Mouse (Mus musculus): Measurements from ENCODE around the gene Tmem106b. TPM values are rescaled to one million over a fixed set of nuclear protein-coding genes. Genes with fewer than 3 reads are reported as not detected.

Gene Tmem106b
- total RNA-seq (2021), result 10 to 100 TPM; 73.2 to 83.3 TPM

DNA sequence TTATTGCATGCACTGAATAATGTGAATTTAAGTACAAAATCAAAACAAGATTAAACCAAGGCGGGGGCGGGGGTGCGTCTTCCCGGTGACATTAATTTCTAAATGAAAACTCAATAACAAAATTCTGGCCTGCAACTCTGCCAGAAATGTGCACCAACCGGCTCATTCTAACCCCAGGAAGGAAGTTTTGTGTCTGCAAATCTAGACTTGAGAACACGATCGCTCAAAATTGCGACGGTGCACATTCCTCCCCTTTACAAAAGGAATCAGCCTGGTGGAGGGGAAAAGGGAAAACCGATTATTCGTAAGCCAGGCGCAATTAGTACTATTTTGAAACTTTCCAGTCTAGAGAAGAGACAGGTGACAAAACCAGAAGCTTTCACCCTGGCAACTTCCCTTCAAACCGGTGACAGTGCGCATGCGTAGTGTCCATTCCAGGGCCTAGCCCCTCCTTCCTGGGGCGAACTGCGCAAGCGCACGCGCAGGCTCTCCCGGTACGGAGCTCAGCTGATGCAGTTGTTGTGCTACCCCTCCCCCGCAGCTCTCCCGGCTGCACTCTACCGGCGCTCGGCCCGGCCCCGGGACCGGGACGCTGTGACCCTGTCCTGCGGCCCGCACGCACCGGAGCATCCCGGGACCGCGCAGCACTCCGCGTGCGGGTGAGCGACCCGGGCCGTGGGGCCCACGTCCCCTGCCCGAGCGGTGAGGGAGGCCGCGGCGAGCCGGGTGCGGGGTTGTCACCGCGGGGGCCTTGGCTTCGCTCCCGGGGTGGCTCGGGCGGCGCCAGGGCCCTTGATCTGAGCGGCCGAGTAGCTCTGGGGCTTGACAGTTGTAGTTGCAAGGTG lies at the start of gene Tmem106b:
Tmem106b (plus strand) TSS at position 458 of the 845 bp plus-strand sequence.
- DNase-seq, result peak; percentile 97

DNA sequence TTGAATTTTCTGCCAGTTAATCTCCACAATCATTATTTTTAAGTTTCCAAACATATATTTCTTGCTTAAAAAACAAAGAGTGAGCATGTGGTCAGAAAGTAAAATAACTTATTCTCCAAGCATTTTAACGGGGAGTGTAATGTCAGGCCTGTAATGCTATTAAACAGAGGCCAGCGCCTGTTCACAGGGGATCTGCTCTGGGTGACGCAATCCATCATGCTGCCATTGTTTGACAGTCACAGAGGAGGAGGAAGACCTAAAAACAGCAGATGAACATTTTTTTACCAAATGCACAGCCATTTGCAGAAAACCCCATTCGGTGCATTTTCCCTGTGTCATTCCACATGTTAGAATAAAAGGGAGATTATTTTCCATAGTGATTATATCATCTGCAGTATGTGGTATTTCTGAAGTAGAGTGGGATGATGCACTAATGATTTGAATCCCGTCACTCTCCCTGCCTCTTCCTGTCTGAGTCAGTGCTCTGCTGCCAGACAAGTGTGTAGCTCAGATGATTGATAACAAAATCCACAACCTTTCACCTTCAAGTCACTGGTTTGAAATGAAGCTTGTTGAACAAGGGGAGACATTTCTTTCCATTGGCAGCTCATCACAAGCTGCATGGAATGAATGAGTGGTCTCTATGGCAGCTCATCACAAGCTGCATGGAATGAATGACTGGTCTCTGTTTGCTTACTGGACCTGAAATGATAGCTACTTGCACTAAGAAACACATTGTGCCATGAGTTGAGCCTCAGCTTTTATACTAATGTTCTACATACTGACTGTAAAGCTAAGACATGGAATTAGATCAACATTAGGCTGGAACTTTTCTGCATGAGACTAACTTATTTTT lies 48.1 kb upstream of the Tmem106b start:
- DNase-seq, result no peak

DNA sequence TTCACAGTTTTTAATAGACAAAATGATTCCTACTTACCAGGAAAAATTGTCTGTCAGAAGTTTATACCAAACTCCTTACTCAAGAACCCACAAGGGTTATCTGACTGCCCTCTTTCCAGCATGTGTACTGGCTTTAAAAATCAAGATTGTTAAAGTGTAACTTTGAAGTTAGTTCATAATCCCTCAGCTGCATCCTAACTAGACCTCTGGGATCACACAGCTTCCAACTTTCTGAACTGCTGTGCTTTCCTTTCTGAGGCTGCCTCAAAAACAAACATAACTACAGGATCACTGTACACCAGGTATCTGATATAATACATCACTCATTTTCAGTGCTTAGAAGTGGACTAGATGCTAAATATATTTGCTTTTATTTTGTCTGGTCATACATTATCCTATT lies 39.0 kb upstream of the Tmem106b start:
- DNase-seq, result no peak

DNA sequence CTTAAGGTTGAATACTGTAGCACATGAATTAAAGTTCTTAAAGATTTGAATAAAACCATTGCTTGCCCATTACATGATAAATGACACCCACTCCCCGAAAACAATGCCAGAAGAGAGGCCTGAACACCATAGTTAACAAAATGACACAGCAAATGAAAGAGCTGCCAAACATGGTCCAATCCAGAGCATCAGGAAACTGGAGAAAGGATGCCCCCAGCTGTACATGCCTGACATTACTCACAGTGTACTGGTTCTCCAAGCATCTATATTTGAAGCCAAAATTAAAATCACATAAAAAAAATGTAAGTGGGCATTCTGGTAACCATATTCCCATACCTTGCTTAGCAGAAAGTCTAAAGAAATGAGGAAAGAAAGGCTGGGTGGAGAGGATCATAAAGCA lies 38.6 kb upstream of the Tmem106b start:
- peak; percentile 10 for DNase-seq

DNA sequence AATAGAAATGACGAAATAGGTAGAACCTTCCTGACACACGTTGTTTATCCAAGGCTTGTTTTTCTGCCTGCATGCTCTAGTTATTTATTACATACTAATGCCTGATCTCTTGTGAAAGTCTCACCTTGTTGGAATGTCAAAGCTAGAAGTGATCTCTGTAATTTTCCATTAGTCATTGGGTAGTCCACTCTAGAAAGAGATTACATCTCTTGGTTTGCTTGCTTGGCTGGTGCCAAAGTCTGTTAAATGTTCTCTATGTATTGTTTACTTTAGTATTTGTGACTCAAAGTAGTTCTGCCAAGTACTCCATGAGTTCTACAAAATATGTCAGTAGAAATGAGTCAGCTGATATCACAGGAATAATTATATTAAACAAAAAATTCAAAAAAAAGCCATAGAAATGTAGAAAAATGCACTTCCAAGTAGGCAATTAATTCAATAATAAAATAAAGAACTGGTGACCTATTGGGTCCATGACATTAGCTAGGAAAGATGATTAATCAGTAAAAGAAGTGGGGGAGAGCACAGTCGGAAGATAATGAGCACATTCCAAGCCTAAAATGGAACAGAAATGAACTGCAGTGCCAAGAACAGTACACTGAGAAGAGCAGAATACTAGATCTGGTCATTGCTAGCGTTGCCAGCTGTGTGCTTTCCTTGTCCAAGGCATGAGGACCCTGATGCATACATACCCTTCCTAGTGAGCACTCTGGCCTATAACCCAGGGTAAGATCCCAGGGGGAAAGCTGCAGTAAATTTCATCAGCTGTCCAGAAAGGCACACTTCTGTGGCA lies 17.0 kb upstream of the Tmem106b start:
- no peak for DNase-seq

DNA sequence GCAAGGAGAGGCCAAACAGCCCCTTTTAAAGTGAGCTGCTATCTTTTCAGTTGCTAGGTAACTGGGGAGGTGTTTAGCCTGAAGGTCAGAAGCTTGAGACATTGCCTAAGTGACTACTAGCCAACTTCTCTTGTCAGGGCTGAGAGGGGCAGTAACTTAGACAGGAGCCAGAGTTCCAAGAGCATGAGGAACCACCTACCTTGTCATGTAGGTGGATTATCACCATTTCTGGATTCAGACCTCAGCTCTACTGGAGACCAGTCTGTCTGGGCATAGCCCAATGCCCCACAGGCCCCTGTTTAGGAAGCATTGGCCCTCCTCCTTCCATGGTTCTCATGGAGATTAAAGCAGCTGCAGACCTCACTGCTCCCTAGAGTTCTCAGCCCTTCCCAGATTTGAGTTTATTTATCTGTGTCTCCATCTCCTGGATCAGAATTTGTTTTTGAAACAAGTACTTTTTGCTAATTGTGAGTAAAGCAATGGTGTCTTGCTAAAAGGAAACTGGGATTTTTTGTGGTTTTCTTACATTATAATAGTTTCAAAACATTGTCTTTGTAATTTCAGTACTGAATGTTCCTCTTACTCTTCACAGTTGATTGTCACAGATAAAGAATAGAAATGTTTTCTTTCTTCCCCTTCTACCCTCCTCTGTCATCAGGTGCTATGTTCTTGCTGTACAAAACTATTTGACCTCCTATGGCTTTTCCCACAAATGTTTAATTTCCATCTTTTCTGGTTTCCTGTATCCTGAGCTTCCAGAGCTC lies 8.1 kb upstream of the Tmem106b start:
- DNase-seq, result no peak

DNA sequence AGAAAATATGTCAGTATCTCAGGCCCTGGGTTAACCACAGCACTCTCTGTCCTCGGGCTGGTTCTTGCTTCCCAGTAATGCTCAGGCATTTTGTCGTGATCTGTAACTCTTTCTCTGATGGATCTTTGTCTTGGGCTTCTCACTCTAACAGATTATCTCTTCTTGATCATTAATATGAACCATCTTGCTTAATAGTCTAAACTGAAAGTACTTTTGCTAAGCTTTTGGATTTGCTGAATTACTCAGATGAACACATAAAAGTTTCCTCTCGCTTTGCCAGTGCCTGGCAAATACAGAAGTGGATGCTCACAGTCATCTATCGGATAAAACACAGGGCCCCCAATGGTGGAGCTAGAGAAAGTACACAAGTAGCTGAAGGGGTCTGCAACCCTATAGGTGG lies 7.5 kb upstream of the Tmem106b start:
- no peak for DNase-seq

DNA sequence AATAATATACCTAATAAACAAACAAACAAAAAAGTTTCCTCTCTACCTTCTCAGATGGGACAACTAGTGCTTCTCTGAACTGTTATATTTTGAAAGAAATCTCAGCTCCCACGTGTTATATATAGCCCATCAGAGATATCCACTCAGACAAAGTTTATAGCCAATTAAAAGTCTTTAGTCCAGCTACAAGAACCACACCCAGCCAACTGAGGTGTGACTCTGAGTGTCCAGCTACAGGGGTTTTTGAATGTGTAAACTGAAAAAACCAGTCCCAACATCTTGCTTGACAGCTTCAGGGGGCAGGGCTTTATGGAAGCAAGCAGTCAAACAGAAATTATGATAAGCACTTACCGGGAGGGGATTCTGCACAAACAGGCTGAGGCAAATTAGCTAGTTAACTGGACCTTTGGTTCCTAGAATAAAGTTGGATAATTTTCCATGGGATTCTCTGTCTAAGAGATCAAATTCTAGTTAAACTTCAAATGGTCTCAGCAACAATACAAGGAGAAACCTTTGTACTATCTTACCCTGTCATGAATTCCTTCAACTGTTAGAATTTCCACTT lies 6.8 kb upstream of the Tmem106b start:
- DNase-seq, result no peak

DNA sequence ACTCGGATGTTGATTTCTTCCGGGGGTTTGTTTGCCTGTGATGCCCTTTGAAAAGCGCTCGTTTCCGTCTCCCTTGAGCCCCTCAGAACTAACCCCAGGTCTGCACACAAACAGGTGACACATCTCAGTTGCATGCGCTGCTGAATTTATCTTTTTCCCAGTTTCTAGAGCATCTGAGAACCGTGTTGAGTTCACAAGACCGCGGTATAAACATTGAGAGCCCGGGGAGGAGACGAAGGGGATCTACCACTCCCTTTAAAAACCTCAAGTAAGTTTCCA lies 527 bp downstream of the Tmem106b start:
- no peak for DNase-seq

DNA sequence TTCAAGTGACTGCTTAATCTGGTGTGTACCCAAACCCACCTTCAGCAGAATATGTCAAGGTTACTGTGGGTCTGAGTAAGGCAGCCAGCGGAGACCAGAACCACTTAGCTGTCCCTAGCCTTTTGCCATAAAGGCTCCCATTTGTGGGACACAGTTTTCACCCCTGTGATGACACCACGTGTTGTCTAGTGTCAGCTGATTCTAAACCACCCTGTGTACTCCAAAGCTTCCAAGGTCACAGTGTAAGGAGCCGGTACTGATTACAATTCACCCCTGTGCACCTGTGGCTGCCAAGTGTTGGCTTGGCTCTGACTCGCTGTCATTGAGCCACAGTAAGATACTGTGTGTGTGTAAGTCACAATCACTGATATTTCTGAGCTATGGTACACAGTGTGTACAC lies 926 bp downstream of the Tmem106b start:
- DNase-seq, result peak; percentile 27

DNA sequence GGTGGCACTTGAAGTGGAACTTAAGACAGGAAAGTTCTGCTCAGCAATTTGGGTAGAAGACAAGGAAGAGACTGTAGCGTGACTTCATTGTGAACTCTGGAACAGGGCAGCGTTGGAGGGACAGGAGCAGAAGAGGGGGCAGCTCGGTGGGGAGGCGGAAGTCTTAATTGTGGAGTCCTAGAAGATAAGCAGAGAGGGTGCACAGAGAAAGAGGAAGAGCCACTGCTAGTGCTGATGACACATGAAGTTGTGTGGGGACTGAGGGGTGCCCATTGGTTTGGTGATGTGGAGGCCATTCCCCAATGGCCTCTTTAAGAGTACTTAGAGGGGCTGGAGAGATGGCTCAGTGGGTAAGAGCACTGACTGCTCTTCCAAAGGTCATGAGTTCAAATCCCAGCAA lies 3.5 kb downstream of the Tmem106b start:
- no peak for DNase-seq

DNA sequence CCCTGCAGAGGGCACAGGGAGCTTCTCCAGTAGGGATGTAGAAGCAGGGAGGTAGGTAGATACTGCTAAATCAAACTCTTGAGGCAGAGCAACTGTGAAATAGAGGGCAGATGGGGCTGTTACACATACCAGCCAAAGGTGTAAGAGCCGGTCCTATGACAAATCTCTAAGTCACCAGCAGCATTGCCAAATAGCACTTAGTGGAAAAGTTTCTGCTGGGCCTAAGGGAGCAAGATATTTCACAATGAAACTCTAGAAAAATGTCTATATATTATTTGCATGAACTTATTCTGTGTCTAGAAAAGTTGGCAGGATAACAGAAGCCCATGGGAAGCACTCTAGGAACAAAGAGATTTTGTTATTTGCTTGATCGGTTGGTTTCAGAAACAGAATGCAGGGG lies 4.3 kb downstream of the Tmem106b start:
- no peak for DNase-seq

DNA sequence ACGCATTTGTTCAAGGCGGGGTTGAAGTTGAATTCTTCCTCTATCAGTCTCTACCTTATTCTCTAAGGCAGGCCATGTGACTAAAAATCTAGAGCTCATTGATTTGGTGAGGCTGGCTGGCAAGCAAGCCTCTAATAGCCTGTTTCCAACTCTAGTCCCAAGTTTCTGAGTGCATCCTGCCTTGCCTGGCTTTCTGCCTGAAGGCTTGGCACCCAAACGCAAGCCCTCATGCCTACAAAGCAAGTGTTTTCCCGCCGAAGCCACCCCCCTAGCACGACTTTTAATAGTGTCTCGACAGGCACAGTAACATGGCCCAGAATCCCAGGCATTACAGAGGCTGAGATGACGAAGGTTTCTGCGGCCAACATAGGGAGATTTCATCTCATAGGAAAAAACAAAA lies 13.3 kb downstream of the Tmem106b start:
- peak; percentile 17 for DNase-seq

DNA sequence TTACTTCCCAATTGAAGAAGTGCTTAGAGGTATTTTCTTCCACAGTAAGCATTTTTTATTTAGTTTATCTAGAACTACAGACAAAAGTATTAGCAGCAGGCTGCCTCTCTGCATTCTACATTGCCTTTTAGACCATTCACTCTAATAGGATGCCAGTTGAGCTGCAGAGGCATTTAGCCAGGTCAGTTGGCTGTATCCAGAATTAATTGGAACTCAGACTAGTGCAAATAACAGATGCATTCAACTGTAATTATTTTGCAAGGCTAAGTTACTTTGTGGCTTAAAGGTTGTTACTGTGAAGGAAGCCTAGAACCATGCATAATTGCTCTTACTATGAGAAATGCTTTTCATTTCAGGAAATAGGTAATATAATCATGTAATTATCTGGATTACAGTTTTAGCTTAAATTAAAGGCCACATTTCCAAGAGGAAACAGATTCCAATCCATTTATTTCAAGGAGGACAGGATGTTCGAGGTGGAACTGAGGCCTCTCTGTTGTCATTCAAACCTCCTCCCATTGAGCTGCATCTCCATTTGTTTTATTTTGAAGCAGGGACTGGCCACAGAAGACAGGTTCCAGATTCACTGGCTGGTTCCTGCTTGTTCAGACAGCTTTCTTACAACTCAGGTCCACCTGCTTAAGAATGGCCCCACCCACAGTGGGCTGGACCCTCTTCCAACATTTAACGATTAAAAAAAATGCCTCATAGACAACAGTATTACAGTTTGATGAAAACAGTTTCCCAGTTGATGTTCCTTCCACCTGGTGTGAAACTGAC lies 27.3 kb downstream of the Tmem106b start:
- DNase-seq, result no peak

DNA sequence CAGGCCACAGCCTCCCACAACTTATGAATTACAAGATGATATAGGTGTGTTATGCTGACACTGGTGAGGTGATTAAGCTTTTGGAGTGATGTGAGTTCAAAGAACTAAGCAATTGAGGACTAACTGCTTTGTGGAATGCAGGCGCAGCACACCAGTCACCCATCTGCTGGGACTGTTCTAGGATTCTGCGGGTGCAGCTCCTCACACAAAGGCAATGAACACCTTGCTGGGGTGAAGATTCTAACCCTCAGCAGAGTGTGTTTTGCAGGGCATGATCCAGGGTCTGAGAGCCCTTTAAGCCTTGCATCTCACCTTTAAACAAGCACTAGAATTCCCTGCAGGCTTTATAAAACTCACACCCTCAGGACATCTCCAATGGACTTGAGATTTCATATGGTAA lies 30.6 kb downstream of the Tmem106b start:
- no peak for DNase-seq

DNA sequence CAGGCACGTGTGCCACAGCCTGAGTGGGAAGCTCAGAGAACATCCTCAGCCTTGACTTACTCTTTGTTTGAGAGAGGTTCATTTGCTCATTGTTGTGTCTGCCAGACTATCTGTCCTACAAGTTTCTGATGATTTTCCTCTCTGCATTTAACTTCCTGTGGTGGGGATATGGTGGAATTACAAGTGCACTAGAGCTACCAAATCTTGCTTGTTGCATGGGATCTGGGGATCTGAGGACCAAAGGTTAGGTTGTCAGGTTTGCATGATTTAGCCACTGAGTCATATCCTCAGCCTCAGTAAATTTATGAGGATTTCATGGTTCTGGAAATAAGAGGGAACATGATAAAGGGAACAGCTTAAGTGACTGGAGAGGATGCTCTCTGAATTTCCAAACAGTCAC lies 39.1 kb downstream of the Tmem106b start:
- DNase-seq, result no peak

DNA sequence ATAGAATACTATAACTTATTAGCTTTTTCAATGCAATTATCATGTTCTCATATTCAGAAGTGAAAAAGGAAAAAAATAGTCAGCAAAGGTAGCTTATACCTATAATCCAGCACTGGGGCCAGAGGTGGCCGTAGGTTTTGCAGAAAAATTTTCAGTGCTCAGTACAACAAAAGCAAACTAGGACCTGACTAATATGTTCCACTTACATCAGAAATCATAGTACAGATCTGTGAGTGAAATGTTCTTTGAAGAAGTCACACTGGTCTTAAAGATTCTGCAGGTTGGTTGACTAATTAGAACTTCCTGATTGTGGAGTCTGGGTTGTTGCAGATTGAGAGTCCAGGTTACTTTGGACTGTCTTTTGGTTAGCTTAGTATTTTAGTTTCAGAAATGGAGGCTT lies 67.7 kb downstream of the Tmem106b start:
- DNase-seq, result no peak
